Mouse (Mus musculus): ENCODE measurements around the gene Ap1s3. TPM values are rescaled to one million over a fixed set of nuclear protein-coding genes. Genes with fewer than 3 reads are reported as not detected.

The Ap1s3 gene
- polyA plus RNA-seq, 1 experiment: 1.2 TPM

DNA sequence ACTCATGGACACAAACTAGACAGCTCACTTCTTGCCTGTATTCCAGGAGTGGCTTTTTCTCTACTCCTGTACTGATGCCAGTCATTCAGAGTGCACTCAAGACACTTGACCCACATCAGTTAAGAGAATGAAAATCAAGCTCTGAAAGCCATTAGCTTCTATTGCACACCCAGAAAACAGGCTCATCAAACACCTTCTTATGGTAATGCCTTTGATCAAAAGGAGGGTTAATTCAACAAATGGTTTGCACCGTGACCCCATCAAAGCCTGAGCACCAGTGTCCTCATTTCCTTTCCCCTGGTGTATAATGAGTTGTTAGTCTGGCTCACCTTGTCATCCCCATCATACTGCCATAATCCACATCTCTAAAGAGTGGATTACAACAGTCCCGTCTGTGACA, 69.3 kb downstream of the Ap1s3 start:
- Histone ChIP-seq H3K4me1 (ENCODE audit: control insufficient read depth, insufficient read depth, low read length) (peaks cover 2% of the 10 kb centered on the region; the same call in 1 of the 2 replicates), H3K27ac (ENCODE audit: insufficient read depth, low read depth, low read length) (no peak overlapping the region), H3K4me3 (ENCODE audit: insufficient read depth, low read length) (no peak overlapping the region)
- no peak for TF ChIP-seq CTCF (IDR thresholded peaks at IDR 0.05; ENCODE audit: low read depth, low read length)
- no peak for TF ChIP-seq POLR2A (IDR thresholded peaks at IDR 0.05; ENCODE audit: borderline replicate concordance, low read depth, low read length)

- no peak overlapping the region for H3K27ac ChIP-seq (ENCODE audit: insufficient read depth, low read depth, low read length)
- no peak for TF ChIP-seq POLR2A (IDR thresholded peaks at IDR 0.05; ENCODE audit: borderline replicate concordance, low read depth, low read length)
- no peak for TF ChIP-seq CTCF (IDR thresholded peaks at IDR 0.05; ENCODE audit: low read depth, low read length)
- H3K4me1 ChIP-seq (ENCODE audit: control insufficient read depth, insufficient read depth, low read length): peaks cover 2% of the 10 kb centered on the region; the same call in 1 of the 2 replicates
- no peak overlapping the region for H3K4me3 ChIP-seq (ENCODE audit: insufficient read depth, low read length)
Measured at GRCm38 (mm10) chr1:79598385-79599178, 73.2 kb downstream of the Ap1s3 start.

GRCm38 (mm10) chr1:79592721-79593277, 79.0 kb downstream of the Ap1s3 start:
- H3K4me1 ChIP-seq (ENCODE audit: control insufficient read depth, insufficient read depth, low read length): no peaks in the 10 kb centered on the region
- TF ChIP-seq POLR2A (IDR thresholded peaks at IDR 0.05; ENCODE audit: borderline replicate concordance, low read depth, low read length) (no peak), CTCF (IDR thresholded peaks at IDR 0.05; ENCODE audit: low read depth, low read length) (no peak)
- no peak overlapping the region for H3K27ac ChIP-seq (ENCODE audit: insufficient read depth, low read depth, low read length)
- no peak overlapping the region for H3K4me3 ChIP-seq (ENCODE audit: insufficient read depth, low read length)

GRCm38 (mm10) chr1:79591091-79591490, 80.7 kb downstream of the Ap1s3 start:
- H3K4me3 ChIP-seq (ENCODE audit: insufficient read depth, low read length): no peak overlapping the region
- TF ChIP-seq POLR2A (IDR thresholded peaks at IDR 0.05; ENCODE audit: borderline replicate concordance, low read depth, low read length) (no peak), CTCF (IDR thresholded peaks at IDR 0.05; ENCODE audit: low read depth, low read length) (no peak)
- H3K27ac ChIP-seq (ENCODE audit: insufficient read depth, low read depth, low read length): no peak overlapping the region
- no peaks in the 10 kb centered on the region for H3K4me1 ChIP-seq (ENCODE audit: control insufficient read depth, insufficient read depth, low read length)

GRCm38 (mm10) chr1:79589971-79590763, 81.6 kb downstream of the Ap1s3 start:
- TF ChIP-seq POLR2A (IDR thresholded peaks at IDR 0.05; ENCODE audit: borderline replicate concordance, low read depth, low read length): no peak
- no peak for TF ChIP-seq CTCF (IDR thresholded peaks at IDR 0.05; ENCODE audit: low read depth, low read length)
- Histone ChIP-seq H3K27ac (ENCODE audit: insufficient read depth, low read depth, low read length) (no peak overlapping the region), H3K4me1 (ENCODE audit: control insufficient read depth, insufficient read depth, low read length) (no peaks in the 10 kb centered on the region), H3K4me3 (ENCODE audit: insufficient read depth, low read length) (no peak overlapping the region)

DNA sequence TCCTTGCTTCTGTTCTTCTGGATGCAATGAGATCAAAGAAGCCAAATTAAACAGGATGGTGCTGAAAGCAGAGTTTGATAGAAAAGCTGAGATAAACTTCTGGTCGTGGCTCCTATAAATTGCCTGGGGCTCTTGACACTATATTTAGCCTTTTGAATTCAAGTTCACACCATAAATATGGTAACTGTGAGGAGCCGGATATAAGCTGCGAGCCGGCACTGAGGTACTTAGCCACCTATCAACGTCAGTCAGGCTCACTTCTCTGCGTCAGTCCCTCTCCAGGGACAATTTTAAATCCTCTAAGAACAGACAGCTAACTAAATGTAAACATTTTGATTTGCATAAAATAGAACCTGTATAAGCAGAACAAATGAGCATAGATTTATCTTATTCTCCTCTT, 82.3 kb downstream of the Ap1s3 start:
- Histone ChIP-seq H3K4me1 (ENCODE audit: control insufficient read depth, insufficient read depth, low read length) (no peaks in the 10 kb centered on the region), H3K27ac (ENCODE audit: insufficient read depth, low read depth, low read length) (no peak overlapping the region), H3K4me3 (ENCODE audit: insufficient read depth, low read length) (no peak overlapping the region)
- TF ChIP-seq CTCF (IDR thresholded peaks at IDR 0.05; ENCODE audit: low read depth, low read length) (no peak), POLR2A (IDR thresholded peaks at IDR 0.05; ENCODE audit: borderline replicate concordance, low read depth, low read length) (no peak)

DNA sequence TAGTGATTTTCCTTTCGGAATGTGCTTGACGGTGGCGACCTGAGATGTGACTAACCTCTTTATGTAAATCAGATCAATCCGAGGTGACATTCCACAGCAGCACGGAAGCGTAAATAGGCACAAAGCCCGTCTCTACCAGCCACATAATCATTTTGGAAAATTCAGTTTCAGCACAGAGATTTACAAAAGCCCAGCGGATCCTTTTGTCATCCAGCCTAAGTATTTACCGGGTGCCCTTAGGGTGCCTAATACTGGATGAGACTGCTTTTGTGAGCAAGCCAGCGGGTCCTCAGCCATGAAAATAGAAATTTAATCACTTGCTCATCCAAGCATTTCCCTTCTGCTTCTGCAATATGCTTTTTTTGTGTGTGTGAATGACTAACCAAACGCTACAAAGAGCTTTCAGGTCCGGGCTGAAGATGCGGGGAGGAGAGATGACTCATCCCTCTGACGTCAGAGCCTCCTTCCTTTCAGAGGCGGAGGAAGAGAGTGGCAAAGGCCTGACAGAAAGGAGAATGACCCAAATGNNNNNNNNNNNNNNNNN, 90.6 kb downstream of the Ap1s3 start:
- H3K27ac ChIP-seq (ENCODE audit: insufficient read depth, low read depth, low read length): peak overlapping the region; percentile 74
- H3K4me3 ChIP-seq (ENCODE audit: insufficient read depth, low read length): peak overlapping the region; percentile 18; the same call in 1 of the 2 replicates
- TF ChIP-seq POLR2A (IDR thresholded peaks at IDR 0.05; ENCODE audit: borderline replicate concordance, low read depth, low read length) (no peak), CTCF (IDR thresholded peaks at IDR 0.05; ENCODE audit: low read depth, low read length) (no peak)
- H3K4me1 ChIP-seq (ENCODE audit: control insufficient read depth, insufficient read depth, low read length): peaks cover 22% of the 10 kb centered on the region

DNA sequence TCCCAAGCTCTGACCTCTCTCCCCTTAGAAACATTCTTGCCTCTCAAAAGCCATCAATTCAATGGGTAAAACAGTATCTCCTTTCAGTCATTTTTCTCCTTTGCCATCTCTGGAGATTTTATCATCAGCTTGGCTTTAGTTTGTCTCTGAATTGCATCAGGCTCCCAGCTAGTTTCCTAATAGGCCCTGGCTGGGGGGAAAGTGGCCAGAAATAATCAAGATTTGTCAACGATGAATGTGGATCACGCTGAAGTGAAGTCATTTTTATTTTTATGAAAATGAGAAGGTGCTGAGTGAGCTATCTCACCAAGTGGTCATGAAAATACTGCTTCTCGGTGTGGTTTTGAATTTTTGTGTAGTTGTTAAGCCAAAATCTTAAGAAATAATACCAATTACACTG, 94.4 kb downstream of the Ap1s3 start:
- TF ChIP-seq CTCF (IDR thresholded peaks at IDR 0.05; ENCODE audit: low read depth, low read length) (no peak), POLR2A (IDR thresholded peaks at IDR 0.05; ENCODE audit: borderline replicate concordance, low read depth, low read length) (no peak)
- Histone ChIP-seq H3K4me3 (ENCODE audit: insufficient read depth, low read length) (no peak overlapping the region), H3K27ac (ENCODE audit: insufficient read depth, low read depth, low read length) (peak overlapping the region; percentile 93), H3K4me1 (ENCODE audit: control insufficient read depth, insufficient read depth, low read length) (peaks cover 24% of the 10 kb centered on the region)

DNA sequence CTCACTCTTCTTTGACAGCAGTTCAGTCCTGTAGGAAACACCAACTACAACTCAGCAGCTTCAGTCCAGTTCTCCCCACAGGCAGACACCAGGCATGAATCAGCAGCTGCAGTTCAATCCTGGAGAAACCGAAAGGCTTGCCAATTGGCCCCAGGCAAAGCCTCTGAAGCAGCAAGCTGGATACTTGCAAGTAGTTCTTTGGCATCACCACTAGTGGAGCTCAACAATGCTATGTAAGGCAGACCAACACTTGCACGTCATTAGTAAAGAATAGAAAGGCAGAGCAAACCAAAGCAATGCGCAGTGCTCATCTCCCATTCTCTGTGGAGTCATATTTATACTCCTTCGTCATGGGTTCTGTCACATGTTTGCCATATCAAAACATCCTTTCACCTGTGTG, 99.9 kb downstream of the Ap1s3 start:
- Histone ChIP-seq H3K27ac (ENCODE audit: insufficient read depth, low read depth, low read length) (no peak overlapping the region), H3K4me3 (ENCODE audit: insufficient read depth, low read length) (no peak overlapping the region), H3K4me1 (ENCODE audit: control insufficient read depth, insufficient read depth, low read length) (peaks cover 9% of the 10 kb centered on the region)
- TF ChIP-seq POLR2A (IDR thresholded peaks at IDR 0.05; ENCODE audit: borderline replicate concordance, low read depth, low read length): no peak
- TF ChIP-seq CTCF (IDR thresholded peaks at IDR 0.05; ENCODE audit: low read depth, low read length): no peak

All from bone marrow macrophage, adult 2 months (primary cell).